Mouse (Mus musculus): ENCODE measurements at regions not wholly inside any gene's neighbourhood (a gene's known extent, or its start where the extent isn't known, plus 50 kb on each side); places are given as distances from the start of the nearest gene placed in this dataset.
A peak's percentile ranks its signal among the peaks of the same experiment; 100 is the strongest.
"Not testable (repeated sequence)": the region's sequence is repeated elsewhere in the genome, so short reads cannot be mapped to it uniquely, and the experiment has no call there.

GRCm38 (mm10) chr10:119123517-119123916, 116.3 kb downstream of the Cand1 start:
- no peak overlapping the region for H3K4me2 ChIP-seq (ENCODE audit: low read length)
- DNase-seq (no peak), ATAC-seq (ENCODE audit: low FRiP score, low TSS enrichment) (no peak)
- no peak overlapping the region for H3K27ac ChIP-seq (replicated peaks; ENCODE audit: low read depth, low read length)
- no peak overlapping the region for H3K4me3 ChIP-seq (replicated peaks; ENCODE audit: low read depth, low read length)
- no peak overlapping the region for H3K9ac ChIP-seq (replicated peaks; ENCODE audit: low read length)
- H3K9me3 ChIP-seq (ENCODE audit: control insufficient read depth, low read length): 0 out of 2 replicates have a peak, but pooled peaks cover 3% of the 10 kb centered on the region
- H3K27me3 ChIP-seq (ENCODE audit: control insufficient read depth, insufficient read depth, low read length): no peaks in the 10 kb centered on the region
- WGBS: 16% methylated on average over 5 of the region's 5 CpGs
- H3K4me1 ChIP-seq (ENCODE audit: control insufficient read depth, insufficient read depth, low read length): no peaks in the 10 kb centered on the region
- H3K36me3 ChIP-seq (ENCODE audit: control insufficient read depth, insufficient read depth, low read length): no peaks in the 10 kb centered on the region

GRCm38 (mm10) chr10:119122347-119122746, 117.5 kb downstream of the Cand1 start:
- Histone ChIP-seq H3K9me3 (ENCODE audit: control insufficient read depth, low read length) (0 out of 2 replicates have a peak, but pooled peaks cover 3% of the 10 kb centered on the region), H3K36me3 (ENCODE audit: control insufficient read depth, insufficient read depth, low read length) (no peaks in the 10 kb centered on the region), H3K4me1 (ENCODE audit: control insufficient read depth, insufficient read depth, low read length) (no peaks in the 10 kb centered on the region), H3K27ac (replicated peaks; ENCODE audit: low read depth, low read length) (no peak overlapping the region), H3K4me2 (ENCODE audit: low read length) (no peak overlapping the region), H3K9ac (replicated peaks; ENCODE audit: low read length) (no peak overlapping the region), H3K4me3 (replicated peaks; ENCODE audit: low read depth, low read length) (no peak overlapping the region), H3K27me3 (ENCODE audit: control insufficient read depth, insufficient read depth, low read length) (no peaks in the 10 kb centered on the region)
- ATAC-seq (ENCODE audit: low FRiP score, low TSS enrichment) (no peak), DNase-seq (no peak)
- WGBS: 77% methylated on average over 8 of the region's 8 CpGs

- no peak overlapping the region for H3K9ac ChIP-seq (replicated peaks; ENCODE audit: low read length)
- ATAC-seq (ENCODE audit: low FRiP score, low TSS enrichment) (no peak), DNase-seq (no peak)
- no peak overlapping the region for H3K4me3 ChIP-seq (replicated peaks; ENCODE audit: low read depth, low read length)
- H3K9me3 ChIP-seq (ENCODE audit: control insufficient read depth, low read length): 0 out of 2 replicates have a peak, but pooled peaks cover 3% of the 10 kb centered on the region
- no peaks in the 10 kb centered on the region for H3K36me3 ChIP-seq (ENCODE audit: control insufficient read depth, insufficient read depth, low read length)
- 75% methylated on average over 6 of the region's 6 CpGs for WGBS
- H3K27me3 ChIP-seq (ENCODE audit: control insufficient read depth, insufficient read depth, low read length): no peaks in the 10 kb centered on the region
- no peak overlapping the region for H3K27ac ChIP-seq (replicated peaks; ENCODE audit: low read depth, low read length)
- H3K4me1 ChIP-seq (ENCODE audit: control insufficient read depth, insufficient read depth, low read length): no peaks in the 10 kb centered on the region
- no peak overlapping the region for H3K4me2 ChIP-seq (ENCODE audit: low read length)
Measured at GRCm38 (mm10) chr10:119121575-119121974, 118.3 kb downstream of the Cand1 start.

- no peaks in the 10 kb centered on the region for H3K4me1 ChIP-seq (ENCODE audit: control insufficient read depth, insufficient read depth, low read length)
- no peak for DNase-seq
- no peaks in the 10 kb centered on the region for H3K9me3 ChIP-seq (ENCODE audit: control insufficient read depth, low read length)
- 77% methylated on average over 2 of the region's 2 CpGs for WGBS
- H3K4me3 ChIP-seq (replicated peaks; ENCODE audit: low read depth, low read length): no peak overlapping the region
- no peak overlapping the region for H3K4me2 ChIP-seq (ENCODE audit: low read length)
- no peaks in the 10 kb centered on the region for H3K27me3 ChIP-seq (ENCODE audit: control insufficient read depth, insufficient read depth, low read length)
- H3K27ac ChIP-seq (replicated peaks; ENCODE audit: low read depth, low read length): no peak overlapping the region
- no peak overlapping the region for H3K9ac ChIP-seq (replicated peaks; ENCODE audit: low read length)
- H3K36me3 ChIP-seq (ENCODE audit: control insufficient read depth, insufficient read depth, low read length): no peaks in the 10 kb centered on the region
- no peak for ATAC-seq (ENCODE audit: low FRiP score, low TSS enrichment)
Measured at GRCm38 (mm10) chr10:119116843-119117390, 122.9 kb downstream of the Cand1 start.

- not testable (repeated sequence) for H3K27me3 ChIP-seq (ENCODE audit: control insufficient read depth, insufficient read depth, low read length); DNase-seq; H3K4me3 ChIP-seq (replicated peaks; ENCODE audit: low read depth, low read length); ATAC-seq (ENCODE audit: low FRiP score, low TSS enrichment); H3K27ac ChIP-seq (replicated peaks; ENCODE audit: low read depth, low read length); H3K4me1 ChIP-seq (ENCODE audit: control insufficient read depth, insufficient read depth, low read length); H3K4me2 ChIP-seq (ENCODE audit: low read length); H3K36me3 ChIP-seq (ENCODE audit: control insufficient read depth, insufficient read depth, low read length); H3K9me3 ChIP-seq (ENCODE audit: control insufficient read depth, low read length); H3K9ac ChIP-seq (replicated peaks; ENCODE audit: low read length)
Measured at GRCm38 (mm10) chr10:119115200-119115599, 124.7 kb downstream of the Cand1 start.

- WGBS: 67% methylated on average over 10 of the region's 10 CpGs
- H3K36me3 ChIP-seq (ENCODE audit: control insufficient read depth, insufficient read depth, low read length): no peaks in the 10 kb centered on the region
- no peak for DNase-seq
- peaks cover 6% of the 10 kb centered on the region; the same call in 1 of the 2 replicates for H3K4me1 ChIP-seq (ENCODE audit: control insufficient read depth, insufficient read depth, low read length)
- no peak overlapping the region for H3K4me3 ChIP-seq (replicated peaks; ENCODE audit: low read depth, low read length)
- no peak overlapping the region for H3K4me2 ChIP-seq (ENCODE audit: low read length)
- no peak overlapping the region for H3K27ac ChIP-seq (replicated peaks; ENCODE audit: low read depth, low read length)
- no peak for ATAC-seq (ENCODE audit: low FRiP score, low TSS enrichment)
- no peak overlapping the region for H3K9ac ChIP-seq (replicated peaks; ENCODE audit: low read length)
- H3K27me3 ChIP-seq (ENCODE audit: control insufficient read depth, insufficient read depth, low read length): no peaks in the 10 kb centered on the region
- H3K9me3 ChIP-seq (ENCODE audit: control insufficient read depth, low read length): no peaks in the 10 kb centered on the region
Measured at GRCm38 (mm10) chr10:119114653-119115052, 125.2 kb downstream of the Cand1 start.

GRCm38 (mm10) chr10:119111886-119112285, 128.0 kb downstream of the Cand1 start:
- Histone ChIP-seq H3K4me3 (replicated peaks; ENCODE audit: low read depth, low read length) (no peak overlapping the region), H3K36me3 (ENCODE audit: control insufficient read depth, insufficient read depth, low read length) (no peaks in the 10 kb centered on the region), H3K27me3 (ENCODE audit: control insufficient read depth, insufficient read depth, low read length) (no peaks in the 10 kb centered on the region), H3K27ac (replicated peaks; ENCODE audit: low read depth, low read length) (no peak overlapping the region), H3K4me2 (ENCODE audit: low read length) (no peak overlapping the region), H3K4me1 (ENCODE audit: control insufficient read depth, insufficient read depth, low read length) (peaks cover 6% of the 10 kb centered on the region; the same call in 1 of the 2 replicates), H3K9ac (replicated peaks; ENCODE audit: low read length) (no peak overlapping the region), H3K9me3 (ENCODE audit: control insufficient read depth, low read length) (no peaks in the 10 kb centered on the region)
- ATAC-seq (ENCODE audit: low FRiP score, low TSS enrichment): no peak
- DNase-seq: no peak
- 89% methylated on average over 2 of the region's 2 CpGs for WGBS

GRCm38 (mm10) chr10:119111409-119111808, 128.4 kb downstream of the Cand1 start:
- DNase-seq: peak; percentile 61
- no peak overlapping the region for H3K4me3 ChIP-seq (replicated peaks; ENCODE audit: low read depth, low read length)
- 62% methylated on average over 3 of the region's 3 CpGs for WGBS

GRCm38 (mm10) chr10:119110614-119111013, 129.2 kb downstream of the Cand1 start:
- DNase-seq: peak; percentile 62
- ATAC-seq (ENCODE audit: low FRiP score, low TSS enrichment): peak; percentile 66; the same call in 1 of the 2 replicates
- no peaks in the 10 kb centered on the region for H3K9me3 ChIP-seq (ENCODE audit: control insufficient read depth, low read length)
- H3K9ac ChIP-seq (replicated peaks; ENCODE audit: low read length): no peak overlapping the region
- no peak overlapping the region for H3K4me3 ChIP-seq (replicated peaks; ENCODE audit: low read depth, low read length)
- no peak overlapping the region for H3K4me2 ChIP-seq (ENCODE audit: low read length)
- 7% methylated on average over 5 of the region's 5 CpGs for WGBS
- peak overlapping the region; percentile 60 for H3K27ac ChIP-seq (replicated peaks; ENCODE audit: low read depth, low read length)
- no peaks in the 10 kb centered on the region for H3K36me3 ChIP-seq (ENCODE audit: control insufficient read depth, insufficient read depth, low read length)
- no peaks in the 10 kb centered on the region for H3K27me3 ChIP-seq (ENCODE audit: control insufficient read depth, insufficient read depth, low read length)
- peaks cover 6% of the 10 kb centered on the region; the same call in 1 of the 2 replicates for H3K4me1 ChIP-seq (ENCODE audit: control insufficient read depth, insufficient read depth, low read length)

More at GRCm38 (mm10) chr10:119111409-119111808, 128.4 kb downstream of the Cand1 start:
- Histone ChIP-seq H3K36me3 (ENCODE audit: control insufficient read depth, insufficient read depth, low read length) (no peaks in the 10 kb centered on the region), H3K9ac (replicated peaks; ENCODE audit: low read length) (no peak overlapping the region), H3K27ac (replicated peaks; ENCODE audit: low read depth, low read length) (peak overlapping the region; percentile 20; the same call in 1 of the 2 replicates), H3K4me2 (ENCODE audit: low read length) (no peak overlapping the region), H3K9me3 (ENCODE audit: control insufficient read depth, low read length) (no peaks in the 10 kb centered on the region), H3K4me1 (ENCODE audit: control insufficient read depth, insufficient read depth, low read length) (peaks cover 6% of the 10 kb centered on the region; the same call in 1 of the 2 replicates), H3K27me3 (ENCODE audit: control insufficient read depth, insufficient read depth, low read length) (no peaks in the 10 kb centered on the region)
- ATAC-seq (ENCODE audit: low FRiP score, low TSS enrichment): no peak

All from midbrain, embryonic 14.5 days (tissue).